Mouse (Mus musculus): Measurements from ENCODE around the gene Nrk. TPM values are rescaled to one million over a fixed set of nuclear protein-coding genes. Genes with fewer than 3 reads are reported as not detected.

The Nrk gene
- total RNA-seq, 2 experiments from 2014 or later: not detected

Other genes starting within 250 kb of the Nrk start
- not detected in 2 replicates for gene Serpina7, start 170.8 kb downstream of the Nrk start, total RNA-seq (2014; fragmentation: Nextera tagmentation)
- not detected in 2 replicates for gene Serpina7, start 170.8 kb downstream of the Nrk start, total RNA-seq (2017)
- gene 4930513O06Rik, start 171.8 kb downstream of the Nrk start, total RNA-seq (2014; fragmentation: Nextera tagmentation): not detected in 2 replicates
- gene 4930513O06Rik, start 171.8 kb downstream of the Nrk start, total RNA-seq (2017): not detected in 2 replicates

Measured in granulocyte monocyte progenitor cell, adult 5-6 weeks (primary cell).